Mouse (Mus musculus): Measurements from ENCODE around the gene Zcchc24. TPM values are rescaled to one million over a fixed set of nuclear protein-coding genes. Genes with fewer than 3 reads are reported as not detected.

Gene Zcchc24
- polyA plus RNA-seq, 1 experiment from 2014 or later = 9.1 TPM

DNA sequence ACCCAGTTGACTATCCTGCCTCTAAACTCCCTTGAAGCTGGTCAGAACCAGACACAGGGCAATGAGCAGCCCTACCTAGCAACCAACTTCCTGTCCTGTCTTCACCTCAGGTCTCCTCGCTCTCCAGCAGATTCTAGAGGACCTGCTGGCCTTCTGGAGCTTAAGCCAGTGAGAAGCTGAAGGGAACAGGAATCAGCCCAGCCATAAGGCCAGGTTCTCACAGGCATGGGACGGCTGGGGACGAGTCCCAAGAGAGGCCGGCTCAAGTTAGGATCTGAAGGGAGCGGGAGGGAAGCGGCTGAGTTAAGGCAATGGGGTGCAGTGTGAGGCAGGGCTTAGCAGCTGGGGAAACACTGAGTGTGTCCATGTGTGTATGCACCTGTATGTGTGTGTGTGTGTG, 22.5 kb downstream of the Zcchc24 start:
- no peak overlapping the region for H3K4me2 ChIP-seq (ENCODE audit: low read depth, low read length)
- no peak overlapping the region for H3K27ac ChIP-seq (ENCODE audit: low read length)
- no peak overlapping the region for H3K9ac ChIP-seq (ENCODE audit: low read depth, low read length)
- no peaks in the 10 kb centered on the region for H3K27me3 ChIP-seq (replicated peaks; ENCODE audit: control insufficient read depth, insufficient read depth, low read length)
- no peak overlapping the region for H3K4me3 ChIP-seq (ENCODE audit: low read length)
- ATAC-seq = no peak
- H3K9me3 ChIP-seq (ENCODE audit: control insufficient read depth, low read length) = no peaks in the 10 kb centered on the region
- WGBS = 94% methylated on average over 6 of the region's 6 CpGs
- H3K36me3 ChIP-seq (ENCODE audit: control insufficient read depth, insufficient read depth, low read length) = peaks cover 11% of the 10 kb centered on the region; the same call in 1 of the 2 replicates
- H3K4me1 ChIP-seq (ENCODE audit: control insufficient read depth, insufficient read depth, low read length) = peaks cover 42% of the 10 kb centered on the region

DNA sequence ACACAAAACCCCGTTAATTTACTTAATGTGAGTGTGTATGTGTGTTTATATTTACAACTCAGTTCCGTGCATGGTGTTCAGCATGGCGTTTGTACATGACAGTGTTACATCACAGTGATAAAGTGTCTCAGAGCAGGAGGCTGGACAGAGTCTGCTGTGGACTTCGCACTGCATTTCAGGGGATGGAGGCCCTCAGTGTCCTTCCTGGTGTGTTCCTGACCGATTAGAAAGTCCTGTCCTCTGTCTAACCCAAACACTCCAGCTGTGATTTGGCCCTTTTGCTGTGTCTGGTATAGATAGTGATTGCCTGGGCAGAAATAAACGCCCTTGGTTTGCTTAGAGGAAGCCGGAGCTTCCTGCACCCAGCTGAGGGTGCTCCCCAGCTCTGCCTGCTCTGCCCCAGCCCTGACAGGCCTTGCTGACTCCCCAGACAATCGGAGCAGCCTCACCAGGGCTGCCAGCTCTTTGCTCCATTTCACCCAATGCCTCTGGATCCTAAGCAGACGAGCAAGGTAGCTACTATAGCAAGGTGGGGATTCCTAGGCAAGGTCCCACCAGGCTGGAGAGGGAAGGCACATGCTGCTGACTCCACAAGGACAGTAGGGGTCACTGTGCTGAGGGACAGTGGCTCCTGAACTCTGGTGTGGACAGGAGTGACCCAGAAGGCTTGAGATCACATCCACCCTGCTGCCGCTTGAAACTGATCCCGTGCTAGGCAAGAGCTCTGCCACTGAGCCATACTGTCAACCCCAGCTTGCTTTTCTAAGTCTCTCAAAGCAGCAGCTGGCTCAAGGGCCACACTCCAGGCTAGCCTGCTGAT, 23.3 kb downstream of the Zcchc24 start:
- H3K9ac ChIP-seq (ENCODE audit: low read depth, low read length) = no peak overlapping the region
- no peak overlapping the region for H3K4me2 ChIP-seq (ENCODE audit: low read depth, low read length)
- peak overlapping the region; percentile 78 for H3K27ac ChIP-seq (ENCODE audit: low read length)
- H3K4me1 ChIP-seq (ENCODE audit: control insufficient read depth, insufficient read depth, low read length) = peaks cover 40% of the 10 kb centered on the region
- peaks cover 11% of the 10 kb centered on the region; the same call in 1 of the 2 replicates for H3K36me3 ChIP-seq (ENCODE audit: control insufficient read depth, insufficient read depth, low read length)
- H3K27me3 ChIP-seq (replicated peaks; ENCODE audit: control insufficient read depth, insufficient read depth, low read length) = no peaks in the 10 kb centered on the region
- peak; percentile 74 for ATAC-seq
- no peaks in the 10 kb centered on the region for H3K9me3 ChIP-seq (ENCODE audit: control insufficient read depth, low read length)
- WGBS = 48% methylated on average over 11 of the region's 11 CpGs
- H3K4me3 ChIP-seq (ENCODE audit: low read length) = no peak overlapping the region

DNA sequence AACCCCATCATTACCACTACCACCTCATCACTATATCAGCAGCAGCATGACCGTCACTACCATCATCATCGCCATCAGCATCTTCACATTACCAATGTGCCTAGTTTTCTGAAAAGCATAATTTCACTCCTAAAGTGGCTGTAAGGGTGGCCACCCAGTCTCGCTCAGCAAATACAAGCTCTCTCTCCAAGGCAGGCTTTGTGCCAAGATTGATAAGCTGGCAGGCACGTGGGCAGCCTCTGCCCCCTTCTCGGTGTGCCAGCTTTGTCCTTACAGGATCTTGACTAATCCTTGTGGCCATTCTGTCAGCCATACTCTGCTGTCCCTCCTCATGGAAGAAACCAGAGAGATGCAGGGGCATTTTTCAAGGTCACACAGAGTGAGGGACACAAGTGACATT, 25.9 kb downstream of the Zcchc24 start:
- H3K9me3 ChIP-seq (ENCODE audit: control insufficient read depth, low read length) = no peaks in the 10 kb centered on the region
- WGBS = 90% methylated on average over 5 of the region's 5 CpGs
- no peak overlapping the region for H3K4me3 ChIP-seq (ENCODE audit: low read length)
- no peak overlapping the region for H3K4me2 ChIP-seq (ENCODE audit: low read depth, low read length)
- no peaks in the 10 kb centered on the region for H3K27me3 ChIP-seq (replicated peaks; ENCODE audit: control insufficient read depth, insufficient read depth, low read length)
- no peak overlapping the region for H3K27ac ChIP-seq (ENCODE audit: low read length)
- ATAC-seq = no peak
- no peak overlapping the region for H3K9ac ChIP-seq (ENCODE audit: low read depth, low read length)
- H3K4me1 ChIP-seq (ENCODE audit: control insufficient read depth, insufficient read depth, low read length) = peaks cover 39% of the 10 kb centered on the region
- peaks cover 8% of the 10 kb centered on the region; the same call in 1 of the 2 replicates for H3K36me3 ChIP-seq (ENCODE audit: control insufficient read depth, insufficient read depth, low read length)

DNA sequence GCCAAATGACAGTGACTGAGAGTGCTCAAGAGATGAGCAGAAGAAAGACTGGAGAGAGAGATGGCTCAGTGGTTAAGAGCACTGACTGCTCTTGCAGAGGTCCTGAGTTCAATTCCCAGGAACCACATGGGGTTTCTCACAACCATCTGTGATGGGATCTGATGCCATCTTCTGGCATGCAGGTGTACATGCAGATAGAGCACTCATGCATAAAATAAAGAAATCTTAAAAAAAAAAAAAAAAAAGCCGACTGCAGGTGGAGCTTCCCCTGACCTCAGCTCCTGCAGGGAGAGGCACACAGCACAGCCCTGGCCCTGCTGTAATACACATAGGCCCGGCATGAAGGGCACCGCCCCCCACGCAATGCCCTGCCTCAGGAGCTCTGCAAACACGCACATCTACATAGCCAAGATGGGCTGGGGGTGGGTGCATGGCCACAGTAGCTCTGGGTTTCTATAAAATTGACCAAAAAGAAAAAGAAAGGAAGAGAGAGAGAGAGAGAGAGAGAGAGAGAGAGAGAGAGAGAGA, 26.9 kb downstream of the Zcchc24 start:
- H3K9me3 ChIP-seq (ENCODE audit: control insufficient read depth, low read length) = no peaks in the 10 kb centered on the region
- peaks cover 8% of the 10 kb centered on the region; the same call in 1 of the 2 replicates for H3K36me3 ChIP-seq (ENCODE audit: control insufficient read depth, insufficient read depth, low read length)
- H3K4me1 ChIP-seq (ENCODE audit: control insufficient read depth, insufficient read depth, low read length) = peaks cover 42% of the 10 kb centered on the region
- H3K9ac ChIP-seq (ENCODE audit: low read depth, low read length) = no peak overlapping the region
- no peak overlapping the region for H3K4me2 ChIP-seq (ENCODE audit: low read depth, low read length)
- H3K4me3 ChIP-seq (ENCODE audit: low read length) = no peak overlapping the region
- 44% methylated on average over 5 of the region's 5 CpGs for WGBS
- H3K27me3 ChIP-seq (replicated peaks; ENCODE audit: control insufficient read depth, insufficient read depth, low read length) = no peaks in the 10 kb centered on the region
- ATAC-seq = no peak
- no peak overlapping the region for H3K27ac ChIP-seq (ENCODE audit: low read length)

GRCm38 (mm10) chr14:25741211-25741610, 27.6 kb downstream of the Zcchc24 start:
- H3K27me3 ChIP-seq (replicated peaks; ENCODE audit: control insufficient read depth, insufficient read depth, low read length) = no peaks in the 10 kb centered on the region
- H3K27ac ChIP-seq (ENCODE audit: low read length) = no peak overlapping the region
- peaks cover 48% of the 10 kb centered on the region for H3K4me1 ChIP-seq (ENCODE audit: control insufficient read depth, insufficient read depth, low read length)
- H3K4me2 ChIP-seq (ENCODE audit: low read depth, low read length) = no peak overlapping the region
- no peak for ATAC-seq
- H3K36me3 ChIP-seq (ENCODE audit: control insufficient read depth, insufficient read depth, low read length) = peaks cover 8% of the 10 kb centered on the region; the same call in 1 of the 2 replicates
- 80% methylated on average over 3 of the region's 3 CpGs for WGBS
- no peaks in the 10 kb centered on the region for H3K9me3 ChIP-seq (ENCODE audit: control insufficient read depth, low read length)
- H3K4me3 ChIP-seq (ENCODE audit: low read length) = no peak overlapping the region
- H3K9ac ChIP-seq (ENCODE audit: low read depth, low read length) = no peak overlapping the region

GRCm38 (mm10) chr14:25739957-25740565, 28.8 kb downstream of the Zcchc24 start:
- Histone ChIP-seq H3K4me1 (ENCODE audit: control insufficient read depth, insufficient read depth, low read length) (peaks cover 52% of the 10 kb centered on the region), H3K4me3 (ENCODE audit: low read length) (no peak overlapping the region), H3K9me3 (ENCODE audit: control insufficient read depth, low read length) (no peaks in the 10 kb centered on the region), H3K27ac (ENCODE audit: low read length) (no peak overlapping the region), H3K27me3 (replicated peaks; ENCODE audit: control insufficient read depth, insufficient read depth, low read length) (no peaks in the 10 kb centered on the region), H3K4me2 (ENCODE audit: low read depth, low read length) (no peak overlapping the region), H3K36me3 (ENCODE audit: control insufficient read depth, insufficient read depth, low read length) (peaks cover 5% of the 10 kb centered on the region; the same call in 1 of the 2 replicates), H3K9ac (ENCODE audit: low read depth, low read length) (no peak overlapping the region)
- WGBS = 66% methylated on average over 4 of the region's 4 CpGs
- ATAC-seq = no peak

GRCm38 (mm10) chr14:25738591-25739001, 30.2 kb downstream of the Zcchc24 start:
- Histone ChIP-seq H3K4me2 (ENCODE audit: low read depth, low read length) (no peak overlapping the region), H3K27ac (ENCODE audit: low read length) (peak overlapping the region; percentile 47; the same call in 1 of the 2 replicates), H3K9ac (ENCODE audit: low read depth, low read length) (no peak overlapping the region), H3K27me3 (replicated peaks; ENCODE audit: control insufficient read depth, insufficient read depth, low read length) (no peaks in the 10 kb centered on the region), H3K4me3 (ENCODE audit: low read length) (no peak overlapping the region), H3K4me1 (ENCODE audit: control insufficient read depth, insufficient read depth, low read length) (peaks cover 57% of the 10 kb centered on the region), H3K36me3 (ENCODE audit: control insufficient read depth, insufficient read depth, low read length) (0 out of 2 replicates have a peak, but pooled peaks cover 4% of the 10 kb centered on the region), H3K9me3 (ENCODE audit: control insufficient read depth, low read length) (no peaks in the 10 kb centered on the region)
- peak; percentile 17; the same call in 1 of the 2 replicates for ATAC-seq
- WGBS = 33% methylated on average over 14 of the region's 14 CpGs

DNA sequence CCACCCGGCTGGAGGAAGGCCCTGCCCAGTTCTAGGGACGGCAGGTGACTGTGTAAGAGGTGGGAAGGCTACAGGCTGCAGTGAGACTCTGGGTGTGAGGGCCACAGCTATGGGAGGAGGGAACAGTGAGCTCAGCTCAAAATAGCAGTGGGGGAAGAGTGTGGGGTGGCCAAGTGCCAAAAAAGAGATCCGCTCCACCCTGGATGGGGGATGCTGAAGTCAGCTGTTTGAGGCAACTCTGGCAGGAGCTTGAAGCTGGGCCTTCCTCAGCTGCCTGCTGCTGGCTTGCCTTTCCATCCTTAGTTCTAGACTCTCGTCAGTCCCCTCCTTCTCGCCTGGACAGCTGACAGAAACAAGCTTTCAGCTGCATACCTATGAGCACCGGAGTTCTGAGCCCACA, 32.2 kb downstream of the Zcchc24 start:
- Histone ChIP-seq H3K9ac (ENCODE audit: low read depth, low read length) (peak overlapping the region; percentile 45; the same call in 1 of the 2 replicates), H3K4me2 (ENCODE audit: low read depth, low read length) (no peak overlapping the region), H3K4me1 (ENCODE audit: control insufficient read depth, insufficient read depth, low read length) (peaks cover 57% of the 10 kb centered on the region), H3K36me3 (ENCODE audit: control insufficient read depth, insufficient read depth, low read length) (no peaks in the 10 kb centered on the region), H3K9me3 (ENCODE audit: control insufficient read depth, low read length) (no peaks in the 10 kb centered on the region), H3K4me3 (ENCODE audit: low read length) (no peak overlapping the region), H3K27ac (ENCODE audit: low read length) (peak overlapping the region; percentile 81), H3K27me3 (replicated peaks; ENCODE audit: control insufficient read depth, insufficient read depth, low read length) (no peaks in the 10 kb centered on the region)
- WGBS = 43% methylated on average over 6 of the region's 6 CpGs
- ATAC-seq = peak; percentile 67

- no peaks in the 10 kb centered on the region for H3K36me3 ChIP-seq (ENCODE audit: control insufficient read depth, insufficient read depth, low read length)
- ATAC-seq = peak; percentile 9
- peaks cover 55% of the 10 kb centered on the region for H3K4me1 ChIP-seq (ENCODE audit: control insufficient read depth, insufficient read depth, low read length)
- H3K27me3 ChIP-seq (replicated peaks; ENCODE audit: control insufficient read depth, insufficient read depth, low read length) = no peaks in the 10 kb centered on the region
- peak overlapping the region; percentile 45 for H3K9ac ChIP-seq (ENCODE audit: low read depth, low read length)
- H3K27ac ChIP-seq (ENCODE audit: low read length) = peak overlapping the region; percentile 81
- no peaks in the 10 kb centered on the region for H3K9me3 ChIP-seq (ENCODE audit: control insufficient read depth, low read length)
- 55% methylated on average over 3 of the region's 3 CpGs for WGBS
- no peak overlapping the region for H3K4me3 ChIP-seq (ENCODE audit: low read length)
- no peak overlapping the region for H3K4me2 ChIP-seq (ENCODE audit: low read depth, low read length)
Measured at GRCm38 (mm10) chr14:25736140-25736539, 32.7 kb downstream of the Zcchc24 start.

Data from intestine, embryonic 16.5 days (tissue).